Mouse (Mus musculus) hindbrain, embryonic 14.5 days (tissue): ENCODE results near the gene Scube3. TPM values are rescaled to one million over a fixed set of nuclear protein-coding genes. Genes with fewer than 3 reads are reported as not detected.
A peak's percentile ranks its signal among the peaks of the same experiment; 100 is the strongest.

Experiments
- ATAC-seq: fragments of 200-750 bp; cut with Nextera tagmentation; 2 replicates; pipeline ENCODE4 v1.8.0; 2017; ENCODE audit warnings: moderate number of reproducible peaks, mild to moderate bottlenecking, moderate TSS enrichment, moderate library complexity; ENCODE audit not compliant: low FRiP score
- DNase-seq: peaks from one replicate; pipeline ENCODE4 v3.0.0-alpha.2; 2015; ENCODE audit warnings: low spot score
- H3K27ac ChIP-seq: fragments of 300-500 bp; sonication (generic); 2 replicates; pipeline ENCODE4 v1.5.1; 2014; ENCODE audit warnings: mild to moderate bottlenecking, moderate library complexity
- H3K27me3 ChIP-seq: fragments of 300-500 bp; sonication (generic); 2 replicates; pipeline ENCODE4 v1.6.1; 2014; ENCODE audit warnings: mild to moderate bottlenecking, low read length, mixed read lengths; ENCODE audit not compliant: control insufficient read depth, insufficient read depth
- H3K36me3 ChIP-seq: fragments of 300-500 bp; sonication (generic); replicated peaks from 2 replicates; pipeline ENCODE4 v1.6.1; 2014; ENCODE audit not compliant: control insufficient read depth, insufficient read depth
- H3K4me1 ChIP-seq: fragments of 300-500 bp; sonication (generic); replicated peaks from 2 replicates; pipeline ENCODE4 v1.6.1; 2014; ENCODE audit warnings: antibody characterized with exemption, low read length, mixed read lengths; ENCODE audit not compliant: control insufficient read depth, insufficient read depth
- H3K4me2 ChIP-seq: fragments of 300-500 bp; sonication (generic); replicated peaks from 2 replicates; pipeline ENCODE4 v1.6.1; 2014; ENCODE audit warnings: mild to moderate bottlenecking, moderate library complexity
- H3K4me3 ChIP-seq: fragments of 300-500 bp; sonication (generic); replicated peaks from 2 replicates; pipeline ENCODE4 v1.5.1; 2014; ENCODE audit warnings: mild to moderate bottlenecking, low read length
- H3K9ac ChIP-seq: fragments of 300-500 bp; sonication (generic); 2 replicates; pipeline ENCODE4 v1.6.1; 2014
- H3K9me3 ChIP-seq: fragments of 300-500 bp; sonication (generic); 2 replicates; pipeline ENCODE4 v1.6.1; 2016; ENCODE audit warnings: low read length; ENCODE audit not compliant: control insufficient read depth
- WGBS: fragments of 180-500 bp; shearing (Covaris S2); extraction: QIAGEN DNeasy Blood & Tissue Kit; methylation state at CpG from one replicate; pipeline ENCODE4 v1.1.7; 2014; 5-methylcytosine and 5-hydroxymethylcytosine counted together
- polyA plus RNA-seq: library from polyadenylated mRNA; unstranded; fragments of >200 nt; fragmentation: Nextera tagmentation; extraction: Ambion mirVana; gene quantifications from 2 replicates; pipeline ENCODE4 v1.2.1, GENCODE M21; 2014

Scube3 gene
- polyA plus RNA-seq, 1 experiment from 2014 or later: 6.6 TPM

GRCm38 (mm10) chr17:28205443-28205842, 63.5 kb downstream of the Scube3 start:
- no peak overlapping the region for H3K9ac ChIP-seq
- H3K4me2 ChIP-seq: no peak overlapping the region
- H3K27me3 ChIP-seq: no peaks in the 10 kb centered on the region
- H3K36me3 ChIP-seq: peaks cover 34% of the 10 kb centered on the region
- H3K9me3 ChIP-seq: no peaks in the 10 kb centered on the region
- ATAC-seq: no peak
- H3K4me3 ChIP-seq: no peak overlapping the region
- WGBS: 91% methylated on average over 8 of the region's 8 CpGs
- peaks cover 5% of the 10 kb centered on the region; the same call in 1 of the 2 replicates for H3K4me1 ChIP-seq
- H3K27ac ChIP-seq: no peak overlapping the region
- no peak for DNase-seq

- H3K9ac ChIP-seq: no peak overlapping the region
- H3K4me3 ChIP-seq: no peak overlapping the region
- H3K27me3 ChIP-seq: no peaks in the 10 kb centered on the region
- peaks cover 5% of the 10 kb centered on the region; the same call in 1 of the 2 replicates for H3K4me1 ChIP-seq
- H3K4me2 ChIP-seq: no peak overlapping the region
- 78% methylated on average over 8 of the region's 8 CpGs for WGBS
- ATAC-seq (no peak), DNase-seq (no peak)
- H3K9me3 ChIP-seq: no peaks in the 10 kb centered on the region
- H3K36me3 ChIP-seq: peaks cover 17% of the 10 kb centered on the region
- 0 out of 2 replicates have a peak overlapping the region, but pooled peaks have one; percentile 33 for H3K27ac ChIP-seq
Observed at GRCm38 (mm10) chr17:28207092-28207491, 65.2 kb downstream of the Scube3 start.

- H3K27me3 ChIP-seq: no peaks in the 10 kb centered on the region
- peak within 1 kb of the TSS; percentile 34 for H3K4me2 ChIP-seq
- ATAC-seq (peak; percentile 61; the same call in 1 of the 2 replicates), DNase-seq (peak; percentile 46)
- H3K9ac ChIP-seq: peak within 1 kb of the TSS; percentile 26
- WGBS: 24% methylated on average over 26 of the region's 26 CpGs
- H3K4me1 ChIP-seq: peaks cover 5% of the 10 kb centered on the region; the same call in 1 of the 2 replicates
- no peak within 1 kb of the TSS; the same call in 1 of the 2 replicates for H3K4me3 ChIP-seq
- peak within 1 kb of the TSS; percentile 33; the same call in 1 of the 2 replicates for H3K27ac ChIP-seq
- H3K36me3 ChIP-seq: peaks cover 11% of the 10 kb centered on the region
- no peaks in the 10 kb centered on the region for H3K9me3 ChIP-seq
Observed at GRCm38 (mm10) chr17:28207591-28208313, 65.8 kb downstream of the Scube3 start, which contains the start of gene Def6. TSS of gene Def6 (plus strand) at chr17:28207778.

GRCm38 (mm10) chr17:28208314-28208612, 66.3 kb downstream of the Scube3 start:
- WGBS: 89% methylated on average over 8 of the region's 8 CpGs
- no peaks in the 10 kb centered on the region for H3K27me3 ChIP-seq
- H3K4me2 ChIP-seq: peak overlapping the region; percentile 34
- no peaks in the 10 kb centered on the region for H3K9me3 ChIP-seq
- H3K27ac ChIP-seq: no peak overlapping the region
- peaks cover 6% of the 10 kb centered on the region for H3K36me3 ChIP-seq
- no peak for ATAC-seq
- no peak overlapping the region; the same call in 1 of the 2 replicates for H3K4me3 ChIP-seq
- no peak overlapping the region; the same call in 1 of the 2 replicates for H3K9ac ChIP-seq
- no peak for DNase-seq
- peaks cover 5% of the 10 kb centered on the region; the same call in 1 of the 2 replicates for H3K4me1 ChIP-seq

GRCm38 (mm10) chr17:28209457-28210110, 67.6 kb downstream of the Scube3 start:
- no peaks in the 10 kb centered on the region; the same call in 1 of the 2 replicates for H3K36me3 ChIP-seq
- no peak overlapping the region for H3K4me2 ChIP-seq
- H3K9ac ChIP-seq: no peak overlapping the region
- H3K9me3 ChIP-seq: no peaks in the 10 kb centered on the region
- no peak overlapping the region for H3K27ac ChIP-seq
- ATAC-seq: no peak
- H3K4me1 ChIP-seq: peaks cover 5% of the 10 kb centered on the region; the same call in 1 of the 2 replicates
- WGBS: 72% methylated on average over 4 of the region's 4 CpGs
- no peak overlapping the region for H3K4me3 ChIP-seq
- DNase-seq: no peak
- H3K27me3 ChIP-seq: no peaks in the 10 kb centered on the region

- Histone ChIP-seq H3K4me2 (no peak overlapping the region), H3K36me3 (no peaks in the 10 kb centered on the region), H3K9me3 (no peaks in the 10 kb centered on the region), H3K4me1 (peaks cover 5% of the 10 kb centered on the region; the same call in 1 of the 2 replicates), H3K9ac (no peak overlapping the region), H3K4me3 (no peak overlapping the region), H3K27ac (no peak overlapping the region), H3K27me3 (no peaks in the 10 kb centered on the region)
- ATAC-seq (no peak), DNase-seq (no peak)
- WGBS: 83% methylated on average over 6 of the region's 6 CpGs
Observed at GRCm38 (mm10) chr17:28211921-28212341, 70.0 kb downstream of the Scube3 start.

- no peak for DNase-seq
- ATAC-seq: no peak
- 79% methylated on average over 9 of the region's 9 CpGs for WGBS
Observed at GRCm38 (mm10) chr17:28212391-28212790, 70.5 kb downstream of the Scube3 start.

GRCm38 (mm10) chr17:28213236-28213635, 71.3 kb downstream of the Scube3 start:
- 31% methylated on average over 4 of the region's 4 CpGs for WGBS
- DNase-seq: no peak
- no peak overlapping the region for H3K4me3 ChIP-seq

More at GRCm38 (mm10) chr17:28212391-28212790, 70.5 kb downstream of the Scube3 start:
- no peaks in the 10 kb centered on the region for H3K27me3 ChIP-seq
- no peak overlapping the region for H3K27ac ChIP-seq
- no peak overlapping the region for H3K9ac ChIP-seq
- no peak overlapping the region for H3K4me2 ChIP-seq
- peaks cover 5% of the 10 kb centered on the region; the same call in 1 of the 2 replicates for H3K4me1 ChIP-seq
- H3K36me3 ChIP-seq: no peaks in the 10 kb centered on the region
- H3K9me3 ChIP-seq: no peaks in the 10 kb centered on the region
- no peak overlapping the region for H3K4me3 ChIP-seq

GRCm38 (mm10) chr17:28216791-28217190, 74.8 kb downstream of the Scube3 start:
- no peak overlapping the region for H3K9ac ChIP-seq
- no peak overlapping the region for H3K27ac ChIP-seq
- H3K4me3 ChIP-seq: no peak overlapping the region
- H3K36me3 ChIP-seq: no peaks in the 10 kb centered on the region
- H3K4me2 ChIP-seq: no peak overlapping the region
- no peaks in the 10 kb centered on the region for H3K9me3 ChIP-seq
- DNase-seq (no peak), ATAC-seq (no peak)
- no peaks in the 10 kb centered on the region for H3K4me1 ChIP-seq
- WGBS: 88% methylated on average over 9 of the region's 9 CpGs
- no peaks in the 10 kb centered on the region for H3K27me3 ChIP-seq

More at GRCm38 (mm10) chr17:28213236-28213635, 71.3 kb downstream of the Scube3 start:
- no peak overlapping the region for H3K27ac ChIP-seq
- no peaks in the 10 kb centered on the region for H3K27me3 ChIP-seq
- H3K4me1 ChIP-seq: no peaks in the 10 kb centered on the region
- ATAC-seq: no peak
- no peaks in the 10 kb centered on the region for H3K36me3 ChIP-seq
- no peak overlapping the region for H3K9ac ChIP-seq
- no peak overlapping the region for H3K4me2 ChIP-seq
- no peaks in the 10 kb centered on the region for H3K9me3 ChIP-seq
